Mouse (Mus musculus): ENCODE data around the gene Tmem132d.

Gene Tmem132d

GRCm38 (mm10) chr5:128432916-128433315, at the start of gene Tmem132d:
Gene Tmem132d (minus strand): TSS chr5:128433077.
- DNase-seq (ENCODE audit: low spot score in 2 of 2), result no peak

- DNase-seq (ENCODE audit: low spot score in 2 of 2), result no peak
Observed at GRCm38 (mm10) chr5:128480816-128481215, 47.9 kb upstream of the Tmem132d start.

GRCm38 (mm10) chr5:128475372-128475771, 42.5 kb upstream of the Tmem132d start:
- no peak for DNase-seq (ENCODE audit: low spot score in 2 of 2)

GRCm38 (mm10) chr5:128469812-128470211, 36.9 kb upstream of the Tmem132d start:
- no peak for DNase-seq (ENCODE audit: low spot score in 2 of 2)

- no peak for DNase-seq (ENCODE audit: low spot score in 2 of 2)
Observed at GRCm38 (mm10) chr5:128464514-128464913, 31.6 kb upstream of the Tmem132d start.

GRCm38 (mm10) chr5:128460605-128461004, 27.7 kb upstream of the Tmem132d start:
- no peak for DNase-seq (ENCODE audit: low spot score in 2 of 2)

- no peak for DNase-seq (ENCODE audit: low spot score in 2 of 2)
Observed at GRCm38 (mm10) chr5:128455732-128456131, 22.9 kb upstream of the Tmem132d start.

- no peak for DNase-seq (ENCODE audit: low spot score in 2 of 2)
Observed at GRCm38 (mm10) chr5:128452196-128452595, 19.3 kb upstream of the Tmem132d start.

- no peak for DNase-seq (ENCODE audit: low spot score in 2 of 2)
Observed at GRCm38 (mm10) chr5:128450808-128451207, 17.9 kb upstream of the Tmem132d start.

GRCm38 (mm10) chr5:128444876-128445275, 12.0 kb upstream of the Tmem132d start:
- DNase-seq (ENCODE audit: low spot score in 2 of 2), result no peak

GRCm38 (mm10) chr5:128443848-128444247, 11.0 kb upstream of the Tmem132d start:
- DNase-seq (ENCODE audit: low spot score in 2 of 2), result no peak

GRCm38 (mm10) chr5:128441121-128441520, 8.2 kb upstream of the Tmem132d start:
- DNase-seq (ENCODE audit: low spot score in 2 of 2), result no peak

GRCm38 (mm10) chr5:128439828-128440227, 7.0 kb upstream of the Tmem132d start:
- peak in 1 of 2 experiments; percentile 18 for DNase-seq (ENCODE audit: low spot score in 2 of 2)

GRCm38 (mm10) chr5:128438078-128438477, 5.2 kb upstream of the Tmem132d start:
- no peak for DNase-seq (ENCODE audit: low spot score in 2 of 2)

GRCm38 (mm10) chr5:128436909-128437308, 4.0 kb upstream of the Tmem132d start:
- no peak for DNase-seq (ENCODE audit: low spot score in 2 of 2)

GRCm38 (mm10) chr5:128435683-128436082, 2.8 kb upstream of the Tmem132d start:
- no peak for DNase-seq (ENCODE audit: low spot score in 2 of 2)

GRCm38 (mm10) chr5:128433786-128434185, 909 bp upstream of the Tmem132d start:
- no peak for DNase-seq (ENCODE audit: low spot score in 2 of 2)

- no peak for DNase-seq (ENCODE audit: low spot score in 2 of 2)
Observed at GRCm38 (mm10) chr5:128432422-128432821, 455 bp downstream of the Tmem132d start.

GRCm38 (mm10) chr5:128424636-128425035, 8.2 kb downstream of the Tmem132d start:
- no peak for DNase-seq (ENCODE audit: low spot score in 2 of 2)

GRCm38 (mm10) chr5:128424213-128424612, 8.7 kb downstream of the Tmem132d start:
- DNase-seq (ENCODE audit: low spot score in 2 of 2), result no peak

- no peak for DNase-seq (ENCODE audit: low spot score in 2 of 2)
Observed at GRCm38 (mm10) chr5:128422090-128422489, 10.8 kb downstream of the Tmem132d start.

- DNase-seq (ENCODE audit: low spot score in 2 of 2), result no peak
Observed at GRCm38 (mm10) chr5:128418149-128418710, 14.6 kb downstream of the Tmem132d start.

- DNase-seq (ENCODE audit: low spot score in 2 of 2), result no peak
Observed at GRCm38 (mm10) chr5:128414056-128414455, 18.8 kb downstream of the Tmem132d start.

- no peak for DNase-seq (ENCODE audit: low spot score in 2 of 2)
Observed at GRCm38 (mm10) chr5:128412306-128412705, 20.6 kb downstream of the Tmem132d start.

Measured in thymus, postnatal 10 days (tissue).